Mouse (Mus musculus) limb, embryonic 14.5 days (tissue): ENCODE measurements around the gene Mast4. TPM values are rescaled to one million over a fixed set of nuclear protein-coding genes. Genes with fewer than 3 reads are reported as not detected.

Experiments used
- ATAC-seq: fragments of 200-750 bp; cut with Nextera tagmentation; 2 replicates; pipeline ENCODE4 v1.8.0; 2017; ENCODE audit warnings: low read depth, moderate number of reproducible peaks, moderate TSS enrichment; ENCODE audit not compliant: low FRiP score
- DNase-seq: peaks from one replicate; pipeline ENCODE4 v3.0.0-alpha.2; 2015; ENCODE audit warnings: low spot score
- H3K27ac ChIP-seq: fragments of 300-500 bp; sonication (generic); replicated peaks from 2 replicates; pipeline ENCODE4 v1.5.1; 2014; ENCODE audit warnings: low read depth, mild to moderate bottlenecking, low read length, moderate library complexity, mixed read lengths
- H3K27me3 ChIP-seq: fragments of 300-500 bp; sonication (generic); 2 replicates; pipeline ENCODE4 v1.6.1; 2014; ENCODE audit warnings: low read length, mixed read lengths; ENCODE audit not compliant: control insufficient read depth, insufficient read depth
- H3K36me3 ChIP-seq: fragments of 300-500 bp; sonication (generic); 2 replicates; pipeline ENCODE4 v1.6.1; 2014; ENCODE audit warnings: mild to moderate bottlenecking, low read length, moderate library complexity, mixed read lengths; ENCODE audit not compliant: control insufficient read depth, insufficient read depth
- H3K4me1 ChIP-seq: fragments of 300-500 bp; sonication (generic); 2 replicates; pipeline ENCODE4 v1.6.1; 2014; ENCODE audit warnings: antibody characterized with exemption, low read length, mixed read lengths; ENCODE audit not compliant: control insufficient read depth, insufficient read depth
- H3K4me2 ChIP-seq: fragments of 300-500 bp; sonication (generic); replicated peaks from 2 replicates; pipeline ENCODE4 v1.6.1; 2014; ENCODE audit warnings: low read depth, mild to moderate bottlenecking, low read length, moderate library complexity; ENCODE audit not compliant: severe bottlenecking
- H3K4me3 ChIP-seq: fragments of 300-500 bp; sonication (generic); replicated peaks from 2 replicates; pipeline ENCODE4 v1.5.1; 2014; ENCODE audit warnings: low read length
- H3K9ac ChIP-seq: fragments of 300-500 bp; sonication (generic); 2 replicates; pipeline ENCODE4 v1.6.1; 2014; ENCODE audit warnings: mild to moderate bottlenecking, low read depth, low read length, moderate library complexity; ENCODE audit not compliant: severe bottlenecking
- H3K9me3 ChIP-seq: fragments of 300-500 bp; sonication (generic); 2 replicates; pipeline ENCODE4 v1.6.1; 2016; ENCODE audit warnings: low read length; ENCODE audit not compliant: control insufficient read depth
- POLR2A ChIP-seq: fragments of 200-500 bp; IDR thresholded peaks from 2 replicates; pipeline ENCODE4 v1.8.0; 2012; ENCODE audit warnings: inconsistent platforms, mild to moderate bottlenecking, moderate library complexity, borderline replicate concordance; ENCODE audit not compliant: insufficient read depth, insufficient read length; ENCODE audit errors: extremely low read depth
- WGBS: fragments of 180-500 bp; shearing (Covaris S2); extraction: QIAGEN DNeasy Blood & Tissue Kit; methylation state at CpG from one replicate; pipeline ENCODE4 v1.1.7; 2014; 5-methylcytosine and 5-hydroxymethylcytosine counted together
- polyA plus RNA-seq, 2 experiments: library from polyadenylated mRNA; depleted of rRNA in 1 of 2; stranded (reverse) in 1 of 2; unstranded in 1 of 2; fragments of >200 nt; fragmentation: Nextera tagmentation in 1 of 2; extraction: Ambion mirVana in 1 of 2; gene quantifications; 2 replicates each; pipeline versions ENCODE4 v1.2.1 to v1.2.3; 2012 to 2014

Gene Mast4
- polyA plus RNA-seq, 2 experiments = 12.5 to 25.2 TPM

DNA sequence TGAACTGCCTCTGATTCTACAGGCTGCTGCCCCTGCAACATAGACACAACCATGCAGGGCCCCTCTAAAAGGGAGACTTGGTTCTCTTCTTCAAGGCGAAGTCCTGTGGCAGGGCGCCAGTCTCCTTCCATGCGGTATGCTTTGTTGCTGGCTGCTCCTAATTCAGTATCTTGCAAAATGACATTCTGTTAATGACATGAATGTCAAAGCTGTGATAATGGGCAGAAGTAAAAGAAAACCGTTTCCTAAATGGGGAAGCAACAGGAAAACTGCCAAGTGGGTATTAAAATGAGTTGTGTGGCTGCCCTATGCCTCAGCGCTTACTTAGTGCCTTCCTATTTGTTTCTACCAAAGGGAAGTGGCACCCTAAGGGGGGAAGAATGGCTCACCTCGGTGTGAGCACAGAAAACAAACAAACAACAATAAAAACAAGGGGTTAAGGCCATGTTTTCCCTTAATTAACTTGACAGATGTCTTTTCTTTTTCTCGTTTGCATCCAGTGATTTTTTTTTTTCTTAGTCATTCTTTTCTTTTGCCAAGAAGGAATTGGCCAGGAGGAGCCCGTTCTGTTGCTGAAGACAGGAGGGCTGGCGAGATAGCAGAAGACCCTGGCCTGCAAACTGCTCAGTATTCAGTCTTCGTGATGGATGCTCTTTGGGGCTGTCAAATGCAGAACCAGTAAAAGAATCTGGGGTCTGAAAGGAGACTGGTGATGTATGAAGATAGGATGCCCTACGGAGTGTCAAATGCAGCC lies 468.1 kb downstream of the Mast4 start:
- no peak overlapping the region for H3K27ac ChIP-seq
- no peak for ATAC-seq
- no peaks in the 10 kb centered on the region for H3K4me1 ChIP-seq
- H3K36me3 ChIP-seq = no peaks in the 10 kb centered on the region
- H3K9ac ChIP-seq = no peak overlapping the region
- 58% methylated on average over 11 of the region's 11 CpGs for WGBS
- TF ChIP-seq POLR2A = no peak
- H3K9me3 ChIP-seq = no peaks in the 10 kb centered on the region
- no peak overlapping the region for H3K4me2 ChIP-seq
- DNase-seq = no peak
- no peak overlapping the region for H3K4me3 ChIP-seq
- no peaks in the 10 kb centered on the region for H3K27me3 ChIP-seq

DNA sequence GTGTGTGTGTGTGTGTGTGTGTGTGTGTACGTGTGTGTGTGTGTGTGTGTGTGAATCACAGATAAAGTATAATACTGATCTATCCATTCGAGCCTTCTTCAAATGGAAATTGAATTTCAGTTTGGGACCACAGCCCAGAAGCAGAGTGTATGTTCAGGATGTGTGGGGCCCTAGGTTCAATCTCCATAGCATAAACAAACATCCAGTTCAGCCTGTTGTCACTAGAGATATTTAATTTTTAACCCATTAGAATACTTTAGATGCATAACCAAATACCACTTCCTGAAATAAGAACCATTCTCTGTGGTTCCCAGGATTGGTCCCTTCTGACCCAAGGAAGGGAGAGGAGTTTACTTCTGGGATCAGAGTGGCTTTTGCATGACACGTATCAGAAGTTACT lies 468.8 kb downstream of the Mast4 start:
- Histone ChIP-seq H3K27me3 (no peaks in the 10 kb centered on the region), H3K4me1 (no peaks in the 10 kb centered on the region), H3K9ac (no peak overlapping the region), H3K27ac (no peak overlapping the region), H3K4me3 (no peak overlapping the region), H3K4me2 (no peak overlapping the region), H3K36me3 (no peaks in the 10 kb centered on the region), H3K9me3 (no peaks in the 10 kb centered on the region)
- 69% methylated on average over 3 of the region's 3 CpGs for WGBS
- ATAC-seq = no peak
- no peak for DNase-seq
- TF ChIP-seq POLR2A = no peak

DNA sequence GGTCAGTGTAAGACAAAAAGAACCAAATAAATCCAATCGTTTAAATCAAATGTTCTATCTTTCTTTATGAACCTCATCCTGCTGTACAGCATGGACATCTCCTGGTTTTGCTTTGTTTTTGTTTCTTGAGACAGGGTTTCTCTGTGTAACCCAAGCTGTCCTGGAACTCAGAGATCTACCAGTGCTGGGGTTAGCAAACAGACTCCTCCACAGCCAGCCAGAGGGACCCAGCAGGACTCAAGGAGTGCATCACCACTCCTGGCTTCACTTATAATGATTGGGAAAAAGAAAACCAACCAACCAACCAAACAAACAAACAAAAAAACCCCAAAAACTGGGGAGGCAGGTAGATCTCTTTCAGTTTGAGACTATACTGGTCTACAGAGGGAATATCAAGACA lies 469.5 kb downstream of the Mast4 start:
- H3K4me3 ChIP-seq = no peak overlapping the region
- H3K4me2 ChIP-seq = no peak overlapping the region
- H3K27me3 ChIP-seq = no peaks in the 10 kb centered on the region
- no peak overlapping the region for H3K27ac ChIP-seq
- TF ChIP-seq POLR2A = no peak
- 77% methylated on average over 1 of the region's 1 CpGs for WGBS
- H3K9me3 ChIP-seq = no peaks in the 10 kb centered on the region
- H3K36me3 ChIP-seq = no peaks in the 10 kb centered on the region
- no peak overlapping the region for H3K9ac ChIP-seq
- H3K4me1 ChIP-seq = no peaks in the 10 kb centered on the region
- ATAC-seq (no peak), DNase-seq (no peak)

DNA sequence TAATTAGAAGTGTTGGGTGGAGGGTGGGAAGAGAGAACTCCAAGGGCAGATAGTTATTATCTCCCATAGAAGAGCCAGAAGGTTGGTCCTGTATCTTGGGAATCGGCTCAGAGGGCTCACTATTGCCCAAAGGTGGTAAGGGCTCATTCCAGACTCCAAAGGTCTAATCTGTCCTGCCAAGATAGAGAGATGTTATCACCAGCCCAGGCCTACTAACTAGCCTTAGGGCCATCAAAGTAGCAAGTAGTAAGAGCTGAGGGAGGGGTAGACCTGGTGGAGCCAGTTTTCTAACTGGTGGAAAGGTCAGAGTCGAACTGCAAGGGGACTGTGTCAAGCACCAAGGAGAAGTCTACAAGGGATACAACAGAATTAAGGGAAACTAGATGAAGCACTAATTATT lies 470.2 kb downstream of the Mast4 start:
- ATAC-seq (no peak), DNase-seq (no peak)
- TF ChIP-seq POLR2A = no peak
- Histone ChIP-seq H3K9me3 (no peaks in the 10 kb centered on the region), H3K4me2 (no peak overlapping the region), H3K4me1 (no peaks in the 10 kb centered on the region), H3K27me3 (no peaks in the 10 kb centered on the region), H3K36me3 (no peaks in the 10 kb centered on the region), H3K9ac (no peak overlapping the region), H3K4me3 (no peak overlapping the region), H3K27ac (no peak overlapping the region)
- 45% methylated on average over 2 of the region's 2 CpGs for WGBS

DNA sequence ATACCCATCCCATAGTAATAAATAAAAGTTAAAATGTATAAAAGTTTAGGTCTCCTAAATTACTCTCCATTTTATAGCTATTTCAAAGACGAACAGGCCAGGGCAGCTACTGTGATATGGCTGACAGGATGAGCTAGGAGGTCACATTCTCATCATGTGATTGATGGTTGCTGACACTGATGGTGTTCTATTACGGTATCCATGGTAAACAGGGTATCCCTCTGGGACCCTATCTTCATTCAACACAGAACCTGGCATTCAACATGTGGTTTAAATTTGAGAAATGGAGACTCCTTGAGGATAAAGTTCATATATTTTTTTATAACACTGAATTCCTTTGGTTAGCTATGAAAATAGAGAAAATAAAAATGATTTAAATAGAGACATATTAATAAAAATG lies 471.3 kb downstream of the Mast4 start:
- no peaks in the 10 kb centered on the region for H3K4me1 ChIP-seq
- WGBS = 28% methylated on average over 2 of the region's 2 CpGs
- no peak for TF ChIP-seq POLR2A
- no peaks in the 10 kb centered on the region for H3K9me3 ChIP-seq
- H3K4me3 ChIP-seq = no peak overlapping the region
- no peaks in the 10 kb centered on the region for H3K27me3 ChIP-seq
- DNase-seq (no peak), ATAC-seq (no peak)
- H3K9ac ChIP-seq = no peak overlapping the region
- no peaks in the 10 kb centered on the region for H3K36me3 ChIP-seq
- no peak overlapping the region for H3K27ac ChIP-seq
- H3K4me2 ChIP-seq = no peak overlapping the region
